Mouse (Mus musculus): ENCODE results near the gene Phox2a.

The Phox2a gene

GRCm38 (mm10) chr7:101817861-101818401 lies at the start of gene Phox2a:
Phox2a (plus strand) TSS chr7:101818313.
- H3K27me3 ChIP-seq (ENCODE audit: control insufficient read depth, insufficient read depth, low read length, poor library complexity, severe bottlenecking): no peaks in the 10 kb centered on the region; the same call in none of the 2 replicates
- no peak for DNase-seq (ENCODE audit: low read depth, low spot score)
- H3K36me3 ChIP-seq (ENCODE audit: control insufficient read depth, insufficient read depth, low read length, poor library complexity, severe bottlenecking): no peaks in the 10 kb centered on the region

- no peaks in the 10 kb centered on the region for H3K36me3 ChIP-seq (ENCODE audit: control insufficient read depth, insufficient read depth, low read length, poor library complexity, severe bottlenecking)
- no peak for DNase-seq (ENCODE audit: low read depth, low spot score)
- no peaks in the 10 kb centered on the region for H3K27me3 ChIP-seq (ENCODE audit: control insufficient read depth, insufficient read depth, low read length, poor library complexity, severe bottlenecking)
Observed at GRCm38 (mm10) chr7:101770051-101770450, 48.1 kb upstream of the Phox2a start.

- no peak for DNase-seq (ENCODE audit: low read depth, low spot score)
- Histone ChIP-seq H3K27me3 (ENCODE audit: control insufficient read depth, insufficient read depth, low read length, poor library complexity, severe bottlenecking) (no peaks in the 10 kb centered on the region), H3K36me3 (ENCODE audit: control insufficient read depth, insufficient read depth, low read length, poor library complexity, severe bottlenecking) (no peaks in the 10 kb centered on the region)
Observed at GRCm38 (mm10) chr7:101771604-101772003, 46.5 kb upstream of the Phox2a start.

- DNase-seq (ENCODE audit: low read depth, low spot score): no peak
- no peaks in the 10 kb centered on the region for H3K27me3 ChIP-seq (ENCODE audit: control insufficient read depth, insufficient read depth, low read length, poor library complexity, severe bottlenecking)
- H3K36me3 ChIP-seq (ENCODE audit: control insufficient read depth, insufficient read depth, low read length, poor library complexity, severe bottlenecking): no peaks in the 10 kb centered on the region
Observed at GRCm38 (mm10) chr7:101772687-101773086, 45.4 kb upstream of the Phox2a start.

GRCm38 (mm10) chr7:101777053-101777452 lies 41.1 kb upstream of the Phox2a start:
- no peaks in the 10 kb centered on the region for H3K36me3 ChIP-seq (ENCODE audit: control insufficient read depth, insufficient read depth, low read length, poor library complexity, severe bottlenecking)
- DNase-seq (ENCODE audit: low read depth, low spot score): no peak
- H3K27me3 ChIP-seq (ENCODE audit: control insufficient read depth, insufficient read depth, low read length, poor library complexity, severe bottlenecking): no peaks in the 10 kb centered on the region

- Histone ChIP-seq H3K27me3 (ENCODE audit: control insufficient read depth, insufficient read depth, low read length, poor library complexity, severe bottlenecking) (no peaks in the 10 kb centered on the region; the same call in none of the 2 replicates), H3K36me3 (ENCODE audit: control insufficient read depth, insufficient read depth, low read length, poor library complexity, severe bottlenecking) (no peaks in the 10 kb centered on the region)
- DNase-seq (ENCODE audit: low read depth, low spot score): peak; percentile 49
Observed at GRCm38 (mm10) chr7:101820295-101821030, 2.4 kb downstream of the Phox2a start.

- Histone ChIP-seq H3K27me3 (ENCODE audit: control insufficient read depth, insufficient read depth, low read length, poor library complexity, severe bottlenecking) (no peaks in the 10 kb centered on the region; the same call in none of the 2 replicates), H3K36me3 (ENCODE audit: control insufficient read depth, insufficient read depth, low read length, poor library complexity, severe bottlenecking) (0 out of 2 replicates have a peak, but pooled peaks cover 2% of the 10 kb centered on the region)
- DNase-seq (ENCODE audit: low read depth, low spot score): peak; percentile 39
Observed at GRCm38 (mm10) chr7:101821571-101822501, 3.7 kb downstream of the Phox2a start.

- peak; percentile 19 for DNase-seq (ENCODE audit: low read depth, low spot score)
- 0 out of 2 replicates have a peak, but pooled peaks cover 2% of the 10 kb centered on the region for H3K36me3 ChIP-seq (ENCODE audit: control insufficient read depth, insufficient read depth, low read length, poor library complexity, severe bottlenecking)
Observed at GRCm38 (mm10) chr7:101822836-101823757, 5.0 kb downstream of the Phox2a start.

GRCm38 (mm10) chr7:101823758-101824630 lies 5.9 kb downstream of the Phox2a start:
- Histone ChIP-seq H3K27me3 (ENCODE audit: control insufficient read depth, insufficient read depth, low read length, poor library complexity, severe bottlenecking) (no peaks in the 10 kb centered on the region; the same call in 1 of the 2 replicates), H3K36me3 (ENCODE audit: control insufficient read depth, insufficient read depth, low read length, poor library complexity, severe bottlenecking) (0 out of 2 replicates have a peak, but pooled peaks cover 2% of the 10 kb centered on the region)
- no peak for DNase-seq (ENCODE audit: low read depth, low spot score)

More at GRCm38 (mm10) chr7:101822836-101823757, 5.0 kb downstream of the Phox2a start:
- H3K27me3 ChIP-seq (ENCODE audit: control insufficient read depth, insufficient read depth, low read length, poor library complexity, severe bottlenecking): no peaks in the 10 kb centered on the region; the same call in none of the 2 replicates

- Histone ChIP-seq H3K36me3 (ENCODE audit: control insufficient read depth, insufficient read depth, low read length, poor library complexity, severe bottlenecking) (0 out of 2 replicates have a peak, but pooled peaks cover 2% of the 10 kb centered on the region), H3K27me3 (ENCODE audit: control insufficient read depth, insufficient read depth, low read length, poor library complexity, severe bottlenecking) (no peaks in the 10 kb centered on the region)
- no peak for DNase-seq (ENCODE audit: low read depth, low spot score)
Observed at GRCm38 (mm10) chr7:101830373-101830772, 12.3 kb downstream of the Phox2a start.

- no peaks in the 10 kb centered on the region for H3K27me3 ChIP-seq (ENCODE audit: control insufficient read depth, insufficient read depth, low read length, poor library complexity, severe bottlenecking)
- H3K36me3 ChIP-seq (ENCODE audit: control insufficient read depth, insufficient read depth, low read length, poor library complexity, severe bottlenecking): no peaks in the 10 kb centered on the region
- DNase-seq (ENCODE audit: low read depth, low spot score): no peak
Observed at GRCm38 (mm10) chr7:101831437-101831836, 13.3 kb downstream of the Phox2a start.

- H3K36me3 ChIP-seq (ENCODE audit: control insufficient read depth, insufficient read depth, low read length, poor library complexity, severe bottlenecking): no peaks in the 10 kb centered on the region
- no peaks in the 10 kb centered on the region for H3K27me3 ChIP-seq (ENCODE audit: control insufficient read depth, insufficient read depth, low read length, poor library complexity, severe bottlenecking)
- no peak for DNase-seq (ENCODE audit: low read depth, low spot score)
Observed at GRCm38 (mm10) chr7:101832372-101832771, 14.3 kb downstream of the Phox2a start.

GRCm38 (mm10) chr7:101833352-101833751 lies 15.2 kb downstream of the Phox2a start:
- no peaks in the 10 kb centered on the region for H3K27me3 ChIP-seq (ENCODE audit: control insufficient read depth, insufficient read depth, low read length, poor library complexity, severe bottlenecking)
- DNase-seq (ENCODE audit: low read depth, low spot score): no peak
- H3K36me3 ChIP-seq (ENCODE audit: control insufficient read depth, insufficient read depth, low read length, poor library complexity, severe bottlenecking): no peaks in the 10 kb centered on the region

All from splenic B cell, adult 2 months (primary cell).